Mouse (Mus musculus) cerebellum, adult 2 months (tissue): Measurements from ENCODE around the gene Ttyh1.

ENCODE experiments used
- CTCF ChIP-seq: fragments of 200-500 bp; IDR thresholded peaks from 2 replicates; pipeline ENCODE4 v1.5.1; 2011; ENCODE audit warnings: low read depth, mild to moderate bottlenecking, control low read depth, low read length, moderate library complexity, borderline replicate concordance; ENCODE audit not compliant: insufficient read depth
- POLR2A ChIP-seq: fragments of 200-500 bp; IDR thresholded peaks from 2 replicates; pipeline ENCODE4 v1.6.1; 2011; ENCODE audit warnings: low read length, control low read depth, borderline replicate concordance; ENCODE audit not compliant: insufficient read depth

DNA sequence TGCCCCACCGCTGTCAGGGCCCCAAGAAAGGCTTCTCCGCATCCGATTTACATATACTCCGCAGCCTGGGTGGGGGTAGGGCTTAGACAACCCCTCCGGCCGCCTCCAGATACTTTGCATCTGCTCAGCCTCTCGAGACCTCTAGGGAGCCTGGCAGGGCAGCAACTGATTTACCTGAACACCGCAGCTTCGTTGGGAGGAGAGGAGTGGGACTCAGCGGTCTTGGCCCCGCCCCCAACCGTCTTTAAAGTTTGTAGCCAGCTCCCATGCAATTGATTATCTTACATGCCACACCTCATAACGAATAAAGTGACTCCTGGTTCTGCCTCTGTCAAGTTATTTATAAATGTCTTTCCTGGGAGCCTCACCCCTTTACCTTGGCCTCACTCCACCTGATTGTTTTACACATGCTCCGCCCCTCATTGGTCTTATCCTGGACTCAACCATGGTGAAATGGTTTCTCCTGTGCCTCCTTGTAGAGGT is 30.9 kb downstream of the Ttyh1 start, which contains the start of gene Leng9:
- no peak for TF ChIP-seq POLR2A
- no peak for TF ChIP-seq CTCF
